Mouse (Mus musculus): Measurements from ENCODE around the gene Cluh.

- TF ChIP-seq CTCF (IDR thresholded peaks at IDR 0.05; ENCODE audit: low read depth, low read length): no peak
- TF ChIP-seq GATA1 (IDR thresholded peaks at IDR 0.05; ENCODE audit: borderline replicate concordance, low read length): no peak
- no peak for TF ChIP-seq POLR2AphosphoS5 (IDR thresholded peaks at IDR 0.05; ENCODE audit: insufficient replicate concordance, low read depth, low read length)
- no peak for TF ChIP-seq GATA2 (IDR thresholded peaks at IDR 0.05; ENCODE audit: borderline replicate concordance, low read depth, low read length)
- TF ChIP-seq TAL1 (conservative IDR thresholded peaks at IDR 0.05; ENCODE audit: low read depth, low read length): no peak
Measured at GRCm38 (mm10) chr11:74692151-74692550, 42.9 kb downstream of the Cluh start.
